ENCODE assay signal across 9 mouse cellular contexts in genomic region chr17:70753444-70754032, GRCm38 (mm10).
DNase-seq lines count a peak whose midpoint lies in the region; ATAC-seq and TF ChIP-seq lines count a peak whose summit lies in the region.
"Had no signal": no experiment of that assay in that cellular context is flagged by ENCODE, and none has a peak within 500 bp of the region (broad histone marks: within the 10 kb centered on the region; RNA-seq: fewer than 3 reads in every experiment).

No protein-coding gene starts in this region.

- intact Hi-C loops in left cerebral cortex, adult 2 months (cut with DNase I): no loop called here

- TF ChIP-seq POLR2A in embryonic fibroblast, embryonic 13.5 days (IDR thresholded peaks at IDR 0.05; ENCODE audit: low read depth, low read length): no peak

- TF ChIP-seq CTCF in liver, postnatal 0 days (IDR thresholded peaks at IDR 0.05; ENCODE audit: low read depth): no peak
- no peak for TF ChIP-seq CTCF in embryonic fibroblast, embryonic 13.5 days (IDR thresholded peaks at IDR 0.05; ENCODE audit: borderline replicate concordance, insufficient read depth, low read length)
- TF ChIP-seq CTCF in left cerebral cortex, adult 2 months (IDR thresholded peaks at IDR 0.05): no peak

- H3K9me3 ChIP-seq in liver, postnatal 0 days (ENCODE audit: low read length): no peaks in the 10 kb centered on the region
- H3K9me3 ChIP-seq in liver, embryonic 12.5 days (replicated peaks): no peaks in the 10 kb centered on the region
- H3K9me3 ChIP-seq: heart, embryonic 13.5 days; neural tube, embryonic 13.5 days had no signal

- H3K4me3 ChIP-seq in liver, postnatal 0 days (ENCODE audit: low read depth, low read length): no peak overlapping the region
- H3K4me3 ChIP-seq in liver, embryonic 12.5 days: no peak overlapping the region
- H3K4me3 ChIP-seq in embryonic fibroblast, embryonic 13.5 days (ENCODE audit: insufficient read depth, low read length): no peak overlapping the region
- H3K4me3 ChIP-seq in left cerebral cortex, adult 2 months: no peak overlapping the region
- H3K4me3 ChIP-seq: heart, embryonic 13.5 days; neural tube, embryonic 13.5 days had no signal

- WGBS in liver, postnatal 0 days (ENCODE audit: insufficient replicate concordance): 59% methylated on average over 13 of the region's 13 CpGs
- 62% methylated on average over 13 of the region's 13 CpGs for WGBS in liver, embryonic 12.5 days (ENCODE audit: insufficient replicate concordance)

- H3K9ac ChIP-seq in liver, postnatal 0 days (replicated peaks): no peak overlapping the region
- H3K9ac ChIP-seq in liver, embryonic 12.5 days: no peak overlapping the region
- H3K9ac ChIP-seq: heart, embryonic 13.5 days; neural tube, embryonic 13.5 days had no signal

- H3K27me3 ChIP-seq in liver, postnatal 0 days (ENCODE audit: insufficient read depth, low read length): 0 out of 2 replicates have a peak, but pooled peaks cover 2% of the 10 kb centered on the region
- H3K27me3 ChIP-seq in liver, embryonic 12.5 days (replicated peaks): peaks cover 54% of the 10 kb centered on the region
- H3K27me3 ChIP-seq: heart, embryonic 13.5 days had no signal

- no peak; the same call in 1 of the 2 replicates for TF ChIP-seq EP300 in liver, postnatal 0 days (IDR thresholded peaks at IDR 0.05; ENCODE audit: low read depth)

- ATAC-seq in liver, postnatal 0 days: peak; percentile 51
- no peak for ATAC-seq in liver, embryonic 12.5 days

- H3K4me2 ChIP-seq in liver, postnatal 0 days (ENCODE audit: low read depth, low read length): no peak overlapping the region
- no peak overlapping the region for H3K4me2 ChIP-seq in liver, embryonic 12.5 days
- H3K4me2 ChIP-seq: heart, embryonic 13.5 days; neural tube, embryonic 13.5 days had no signal

- no peak for DNase-seq in liver, postnatal 0 days
- peak; percentile 53 for DNase-seq in adipocyte (ENCODE audit: low spot score)
- peak; percentile 42 for DNase-seq in lung, postnatal 36 days
- no peak for DNase-seq in B cell, adult 2 months
- no peak for DNase-seq in left cerebral cortex, adult 2 months (ENCODE audit: extremely low spot score in 1 of 2, low spot score in 2 of 2)

- no peak overlapping the region; the same call in 1 of the 2 replicates for H3K27ac ChIP-seq in liver, postnatal 0 days (ENCODE audit: low read depth)
- no peak overlapping the region for H3K27ac ChIP-seq in liver, embryonic 12.5 days
- peak overlapping the region; percentile 49; the same call in 1 of the 2 replicates for H3K27ac ChIP-seq in embryonic fibroblast, embryonic 13.5 days (ENCODE audit: insufficient read depth, low read length)
- no peak overlapping the region for H3K27ac ChIP-seq in left cerebral cortex, adult 2 months
- H3K27ac ChIP-seq: heart, embryonic 13.5 days; neural tube, embryonic 13.5 days had no signal

- H3K36me3 ChIP-seq in liver, postnatal 0 days (replicated peaks; ENCODE audit: insufficient read depth, low read length): no peaks in the 10 kb centered on the region
- no peaks in the 10 kb centered on the region for H3K36me3 ChIP-seq in liver, embryonic 12.5 days
- H3K36me3 ChIP-seq: heart, embryonic 13.5 days; neural tube, embryonic 13.5 days had no signal

- peaks cover 20% of the 10 kb centered on the region for H3K4me1 ChIP-seq in liver, postnatal 0 days (ENCODE audit: insufficient read depth)
- H3K4me1 ChIP-seq in liver, embryonic 12.5 days: peaks cover 8% of the 10 kb centered on the region; the same call in 1 of the 2 replicates
- H3K4me1 ChIP-seq in embryonic fibroblast, embryonic 13.5 days (ENCODE audit: control insufficient read depth, insufficient read depth, low read length): peaks cover 7% of the 10 kb centered on the region

Comparison
In these comparisons a context has a peak if more than half of its experiments do, and no peak if none do; other contexts are left out.
1. DNase-seq: peak in adipocyte (single experiment) and lung, postnatal 36 days (single experiment); none in liver, postnatal 0 days (single experiment), B cell, adult 2 months (0 of 2) and left cerebral cortex, adult 2 months (0 of 2).